Mouse (Mus musculus) heart, postnatal 36 days (tissue): ENCODE data around the gene Dusp12. TPM values are rescaled to one million over a fixed set of nuclear protein-coding genes. Genes with fewer than 3 reads are reported as not detected.

ENCODE experiments used
- total RNA-seq, 2 experiments: library from RNA; stranded (reverse); gene quantifications; 2 replicates each; pipeline ENCODE4 v1.2.3; 2021

The Dusp12 gene
- total RNA-seq, 2 experiments from 2014 or later = 8.6 to 9.8 TPM

Other genes starting within 250 kb of the Dusp12 start
- gene Olfml2b, start 241.0 kb downstream of the Dusp12 start, total RNA-seq = 10 to 100 TPM in 1 of 2 experiments, 1 to 10 TPM in 1; 6.7 to 12.0 TPM
- gene Atf6, start 17.8 kb downstream of the Dusp12 start, total RNA-seq = 10 to 100 TPM; 63.2 to 71.4 TPM
- under 1 TPM; 0.33 to 0.39 TPM for gene Gm26620, start 475 bp downstream of the Dusp12 start, total RNA-seq
- gene Fcrlb, start 27.4 kb upstream of the Dusp12 start, total RNA-seq = not detected
- gene Fcrla, start 42.0 kb upstream of the Dusp12 start, total RNA-seq = under 1 TPM in 1 of 2 experiments, not detected in 1; 0.56 TPM
- gene Fcgr2b, start 91.0 kb upstream of the Dusp12 start, total RNA-seq = 10 to 100 TPM in 1 of 2 experiments, 1 to 10 TPM in 1; 7.3 to 10.0 TPM
- under 1 TPM in 1 of 2 experiments, not detected in 1; 0.76 TPM for gene Fcgr4, start 133.4 kb upstream of the Dusp12 start, total RNA-seq
- 10 to 100 TPM; 13.7 to 18.6 TPM for gene Fcgr3, start 179.4 kb upstream of the Dusp12 start, total RNA-seq
- 1 to 10 TPM in 1 of 2 experiments, under 1 TPM in 1; 0.69 to 1.2 TPM for gene Cfap126, start 228.4 kb upstream of the Dusp12 start, total RNA-seq